Mouse (Mus musculus): Measurements from ENCODE around the gene Spats2l. TPM values are rescaled to one million over a fixed set of nuclear protein-coding genes. Genes with fewer than 3 reads are reported as not detected.

The Spats2l gene
- under 1 TPM in 1 of 2 experiments, not detected in 1; 0.24 TPM for total RNA-seq (2023)

DNA sequence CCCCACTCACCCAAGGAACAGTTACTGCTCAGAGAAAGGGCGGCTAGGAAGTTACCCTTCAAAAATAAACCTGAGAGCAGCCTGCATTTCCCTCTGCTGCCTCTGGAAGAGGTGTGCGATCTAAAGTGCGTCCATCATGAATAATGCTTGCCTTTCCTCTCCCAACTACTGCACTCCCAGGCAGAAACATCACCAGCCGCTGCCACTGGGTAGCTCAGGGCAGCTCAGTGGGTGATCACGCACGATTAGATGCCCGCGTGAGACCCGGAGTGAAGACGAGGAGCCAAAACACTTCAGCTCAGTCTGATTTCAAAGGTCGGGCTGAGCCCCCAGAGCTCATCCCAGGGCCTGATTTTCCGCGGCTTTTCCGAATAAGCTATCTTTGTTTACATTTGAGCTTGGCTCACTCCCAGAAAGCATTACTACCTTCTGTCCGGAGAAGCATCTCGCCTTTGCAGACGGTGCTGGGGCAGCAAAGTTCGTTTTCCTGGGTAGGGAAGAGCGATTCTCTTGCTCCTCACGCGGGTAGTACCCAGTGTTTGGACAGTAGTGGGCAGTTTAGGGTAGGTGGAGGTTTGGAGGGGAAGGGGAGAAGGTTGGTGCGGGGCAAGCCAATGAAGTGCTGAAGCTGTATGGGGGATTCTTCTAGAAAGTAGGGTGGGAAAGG is at the start of gene Spats2l:
Gene Spats2l, plus strand, starts transcription at position 162 of the 667 bp plus-strand sequence.

DNA sequence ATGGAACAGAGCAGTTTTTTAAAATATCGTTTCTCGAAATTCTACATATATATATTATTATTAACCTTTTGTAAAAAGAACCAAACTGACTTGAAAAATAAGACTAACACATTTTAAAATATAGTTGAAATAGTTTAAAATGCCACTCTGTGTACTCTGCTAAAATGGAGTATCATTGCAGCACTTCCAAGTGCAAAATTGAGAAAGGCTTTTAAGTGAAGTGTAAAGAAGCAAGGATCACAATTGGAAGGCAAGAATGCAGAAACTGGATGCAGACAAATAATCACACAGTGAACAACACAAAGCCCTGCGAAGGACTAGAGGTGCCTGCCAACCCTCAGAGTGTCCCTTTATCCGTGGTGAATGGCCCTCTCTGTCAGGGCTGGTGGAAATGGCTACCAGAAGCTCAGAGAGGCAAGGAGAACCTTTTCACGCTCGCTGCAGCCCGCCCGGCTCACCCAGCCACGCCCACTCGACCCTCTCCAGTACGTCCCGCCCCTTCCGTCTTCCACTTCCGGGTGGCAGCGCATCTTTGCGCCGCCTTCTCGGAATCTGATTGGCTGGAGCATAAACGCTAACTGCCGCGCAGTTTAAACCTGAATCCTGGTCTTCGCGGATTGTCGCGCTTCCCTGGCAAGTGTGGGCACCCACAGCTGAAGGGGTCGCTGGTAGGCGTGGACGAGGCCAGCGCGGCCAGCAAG is 221.6 kb downstream of the Spats2l start, which contains the start of gene Sgo2a:
Gene Sgo2a, plus strand, starts transcription at position 540 of the 701 bp plus-strand sequence.

Other genes starting within 250 kb of the Spats2l start
- 1 to 10 TPM; 1.1 to 1.2 TPM for gene Sgo2a, start 221.8 kb downstream of the Spats2l start, total RNA-seq (2023)
- 10 to 100 TPM; 51.9 to 57.9 TPM for gene Kctd18, start 244.8 kb downstream of the Spats2l start, total RNA-seq (2023)